Mouse (Mus musculus): ENCODE measurements around the gene Rhot1.

DNA sequence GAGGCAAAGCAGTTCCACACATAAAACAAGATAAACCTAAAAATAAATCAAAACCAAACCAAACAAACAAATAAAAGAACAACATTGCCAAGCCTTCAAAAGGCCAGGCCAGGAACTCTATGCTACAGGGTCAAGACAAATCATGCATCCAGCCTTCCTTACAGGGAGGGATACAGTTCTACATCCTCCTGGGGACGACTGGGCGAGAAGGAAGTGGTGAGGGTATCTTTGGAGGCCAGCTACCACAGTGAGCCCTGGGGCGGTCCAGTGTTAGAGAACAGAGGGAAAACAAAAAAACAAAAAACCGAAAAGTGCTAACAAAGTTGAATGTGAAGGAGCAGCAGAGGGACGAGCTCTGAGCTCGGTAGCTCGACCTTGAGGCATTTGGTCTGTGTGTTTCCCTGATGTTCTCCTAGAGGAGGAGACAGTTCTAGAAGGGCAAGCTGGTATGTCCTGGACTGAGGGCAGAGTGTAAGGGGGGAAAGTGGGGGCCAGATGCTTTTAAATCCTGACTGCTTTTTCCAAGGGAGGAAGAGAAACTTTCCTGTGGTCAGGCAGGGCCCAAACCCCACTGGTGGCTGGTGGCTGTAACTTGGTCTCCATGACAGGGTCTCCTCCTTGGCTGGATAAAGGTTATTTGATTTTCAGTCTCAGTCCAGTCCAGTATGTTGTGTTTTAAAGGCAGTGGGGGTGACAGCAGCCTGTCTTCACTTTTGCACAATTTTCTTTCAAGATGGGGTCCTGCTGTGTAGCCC lies 45.3 kb upstream of the Rhot1 start:
- TF ChIP-seq CTCF (IDR thresholded peaks at IDR 0.05; ENCODE audit: control insufficient read depth, insufficient read depth, insufficient read length) = no peak
- TF ChIP-seq MYOD1 (IDR thresholded peaks at IDR 0.05; ENCODE audit: control insufficient read depth, insufficient read length, low read depth) = no peak
- no peak for TF ChIP-seq USF1 (IDR thresholded peaks at IDR 0.05; ENCODE audit: low read depth)
- TF ChIP-seq MAX (IDR thresholded peaks at IDR 0.05) = no peak
